Mouse (Mus musculus) liver, postnatal 0 days (tissue): ENCODE data around the gene Tdrd9.

ENCODE experiments used
- CTCF ChIP-seq: sonication (generic); IDR thresholded peaks from 2 replicates; pipeline ENCODE4 v1.5.1; 2016; ENCODE audit warnings: antibody characterized with exemption, low read depth
- EP300 ChIP-seq: IDR thresholded peaks from 2 replicates; pipeline ENCODE4 v1.6.1; 2016; ENCODE audit warnings: antibody characterized with exemption, low read depth, mild to moderate bottlenecking

GRCm38 (mm10) chr12:111928411-111928966, 42.9 kb upstream of the Tdrd9 start:
- TF ChIP-seq CTCF (no peak), EP300 (no peak)
